Mouse (Mus musculus) 3T3-L1 (cell line): ENCODE measurements around the gene Telo2.

ENCODE experiments used
- DNase-seq: peaks from one replicate; pipeline ENCODE4 v3.0.0-alpha.2; 2015; ENCODE audit warnings: low read depth, low spot score

Gene Telo2

DNA sequence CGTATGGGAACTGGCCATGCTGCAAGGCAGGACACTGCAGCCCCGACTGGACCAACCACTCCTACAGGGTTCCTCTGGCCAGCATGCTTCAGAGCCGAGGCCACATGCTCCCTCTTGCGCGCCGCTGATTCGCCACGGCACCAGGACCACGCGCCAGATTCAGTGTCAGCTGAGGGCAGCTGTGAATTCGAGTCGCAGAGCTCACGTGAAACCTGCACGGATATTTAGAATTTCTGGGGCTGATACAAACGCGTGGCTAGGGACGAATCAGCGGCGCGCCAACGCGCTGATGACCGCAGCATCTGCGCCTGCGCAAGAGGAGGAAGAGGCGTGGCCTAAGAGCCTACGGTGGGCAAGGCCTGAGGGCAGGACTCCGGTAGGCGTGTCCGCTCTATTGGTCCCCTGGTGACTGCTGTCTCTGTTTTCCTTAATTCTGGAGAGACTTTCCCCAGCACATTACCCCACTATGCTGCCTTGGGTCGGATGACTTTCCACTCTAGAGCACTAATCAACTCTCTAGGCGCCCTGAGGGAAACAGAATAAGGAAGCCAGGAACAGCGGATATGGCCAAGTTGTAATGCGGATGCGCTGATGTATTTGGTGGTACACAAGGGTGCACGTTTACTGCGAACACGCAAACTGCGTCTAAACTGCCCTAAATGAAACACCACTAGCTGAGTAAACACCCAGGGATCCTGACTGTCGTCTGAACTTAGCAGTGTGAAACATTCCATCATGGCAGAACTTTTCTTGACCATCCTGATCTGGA is at the start of gene Telo2:
Gene Telo2, minus strand, starts transcription at position 304 of the 769 bp plus-strand sequence.
- DNase-seq, result peak; percentile 95

DNA sequence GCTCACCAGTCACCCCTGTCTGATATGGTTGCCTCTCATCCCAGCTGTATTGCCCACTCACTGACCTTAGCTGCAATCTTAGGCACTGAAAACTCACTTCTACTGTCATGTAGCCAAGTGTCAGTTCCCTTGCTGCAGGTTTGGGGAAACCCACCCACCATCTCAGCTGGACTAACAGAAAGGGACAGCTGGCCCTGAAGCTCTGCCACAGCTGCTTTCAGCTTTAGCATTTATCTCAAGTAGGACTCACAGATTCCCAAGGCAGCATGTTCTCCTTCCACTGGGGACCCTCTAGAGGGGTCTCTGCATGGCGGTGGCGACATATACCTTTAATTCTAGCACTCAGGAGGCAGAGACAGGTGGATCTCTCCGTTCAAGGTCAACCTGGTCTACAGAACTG is 49.0 kb upstream of the Telo2 start:
- DNase-seq, result no peak

- no peak for DNase-seq
These were observed 47.6 kb upstream of the Telo2 start for GRCm38 (mm10) chr17:25163387-25163786.

- no peak for DNase-seq
These were observed 46.4 kb upstream of the Telo2 start, which contains the start of gene Ccdc154 for GRCm38 (mm10) chr17:25162161-25162560. Ccdc154 (plus strand) TSS chr17:25162461.

DNA sequence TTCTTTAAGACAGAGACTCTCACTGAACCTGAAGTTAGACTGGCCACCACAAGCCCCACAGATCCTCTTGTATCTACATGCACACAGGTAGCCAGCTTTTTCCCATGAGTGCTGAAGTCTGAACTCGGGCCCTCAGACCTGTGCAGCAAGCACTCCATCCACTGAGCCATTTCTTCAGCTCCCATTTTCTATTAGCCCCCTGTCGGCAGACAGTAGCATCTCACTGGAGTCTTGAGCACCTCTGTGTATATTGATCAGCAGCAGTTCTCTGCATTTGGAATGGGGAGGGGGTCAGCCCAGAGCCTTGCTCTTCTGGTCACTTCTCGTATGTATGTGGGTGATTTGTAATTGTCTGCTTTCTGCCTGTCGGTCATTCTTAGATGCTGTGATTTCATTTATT is 24.2 kb upstream of the Telo2 start:
- peak; percentile 70 for DNase-seq

- DNase-seq, result no peak
These were observed 23.0 kb upstream of the Telo2 start for GRCm38 (mm10) chr17:25138803-25139202.

DNA sequence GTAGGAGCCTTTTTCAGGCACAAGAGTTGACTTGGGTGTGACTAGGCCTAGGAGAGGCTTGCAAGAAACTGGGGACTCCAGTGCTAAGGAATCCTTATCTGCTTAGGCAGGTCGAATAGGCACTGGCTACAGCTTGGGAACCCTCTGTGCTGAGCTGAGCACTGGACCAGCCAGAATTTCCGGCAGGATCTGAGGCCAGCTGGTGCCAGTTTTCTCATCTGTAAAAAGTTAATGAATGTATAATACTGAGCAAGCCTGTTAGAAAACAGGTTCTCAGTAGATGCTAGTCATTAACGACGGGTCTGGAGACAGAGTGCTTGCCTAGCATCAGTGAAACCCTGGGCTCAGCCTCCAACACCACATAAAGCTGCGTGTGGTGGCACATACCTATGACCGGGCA is 19.9 kb upstream of the Telo2 start:
- DNase-seq, result no peak

DNA sequence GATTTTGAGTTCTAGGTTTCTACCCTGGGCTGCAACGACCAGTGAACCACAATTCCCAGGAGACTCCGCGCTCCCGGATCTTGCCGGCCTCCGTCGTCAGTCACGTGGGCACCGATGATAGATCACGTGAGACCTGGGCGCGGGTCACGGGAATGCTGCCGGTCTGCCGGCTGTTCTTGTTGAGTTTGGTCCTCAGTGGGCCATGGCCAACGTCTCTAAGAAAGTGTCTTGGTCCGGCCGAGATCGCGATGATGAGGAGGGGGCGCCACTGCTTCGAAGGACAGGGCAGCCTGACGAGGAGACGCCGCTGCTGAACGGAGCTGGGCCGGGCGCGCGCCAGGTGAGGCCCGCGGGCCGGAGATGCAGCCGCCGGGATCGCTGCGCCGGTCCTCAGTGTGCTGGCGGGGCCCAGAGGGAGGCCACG is 17.5 kb upstream of the Telo2 start, which contains the start of gene Clcn7:
Gene Clcn7, plus strand, starts transcription at position 117 of the 424 bp plus-strand sequence.
- DNase-seq, result peak; percentile 97

- DNase-seq, result no peak
These were observed 14.3 kb upstream of the Telo2 start for GRCm38 (mm10) chr17:25130060-25130459.

DNA sequence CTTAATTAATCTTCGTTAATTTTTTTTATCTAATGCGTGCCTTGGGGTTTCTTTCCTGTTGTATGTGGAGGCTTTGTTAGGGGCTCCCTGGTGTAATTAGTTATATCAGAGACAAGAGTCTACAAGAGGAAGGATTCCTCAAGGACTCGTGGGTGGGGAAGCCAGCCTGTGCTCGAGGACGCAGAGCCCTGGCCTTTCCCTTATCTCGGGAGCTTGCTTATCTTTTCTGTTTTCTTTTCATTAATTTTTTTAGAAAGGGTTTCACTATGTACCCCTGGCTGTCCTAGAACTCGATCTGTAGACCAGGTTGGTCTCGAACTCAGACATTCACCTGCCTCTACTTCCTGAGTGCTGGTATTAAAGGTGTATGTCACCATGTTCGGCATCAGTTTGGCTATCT is 11.9 kb upstream of the Telo2 start:
- no peak for DNase-seq

- DNase-seq, result peak; percentile 74
These were observed 11.3 kb upstream of the Telo2 start for GRCm38 (mm10) chr17:25127079-25127478.

DNA sequence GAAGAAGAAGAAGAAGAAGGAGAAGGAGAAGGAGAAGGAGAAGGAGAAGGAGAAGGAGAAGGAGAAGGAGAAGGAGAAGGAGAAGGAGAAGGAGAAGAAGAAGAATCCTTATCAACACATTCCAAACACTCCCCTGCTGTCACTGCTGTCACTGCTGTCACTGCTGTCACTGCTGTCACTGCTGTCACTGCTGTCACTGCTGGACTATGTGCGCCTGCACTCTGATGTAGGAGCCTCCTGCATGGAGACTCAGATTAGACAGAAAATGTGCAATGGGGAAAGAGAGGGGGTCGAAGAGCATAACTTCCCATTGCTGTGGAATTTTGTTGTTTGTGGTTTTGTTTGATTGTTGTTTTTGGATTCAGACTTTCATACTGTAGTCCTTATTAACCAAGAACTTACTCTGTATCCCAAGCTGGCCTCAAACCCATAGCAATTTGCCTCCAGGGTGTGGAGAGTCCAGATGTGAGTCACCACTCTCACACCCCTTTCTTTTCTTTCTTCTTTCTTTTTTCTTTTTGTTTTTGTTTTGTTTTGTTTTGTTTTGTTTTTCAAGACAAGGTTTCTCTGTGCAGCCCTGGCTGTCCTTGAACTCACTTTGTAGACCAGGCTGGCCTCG is 9.8 kb upstream of the Telo2 start:
- DNase-seq, result peak; percentile 68

DNA sequence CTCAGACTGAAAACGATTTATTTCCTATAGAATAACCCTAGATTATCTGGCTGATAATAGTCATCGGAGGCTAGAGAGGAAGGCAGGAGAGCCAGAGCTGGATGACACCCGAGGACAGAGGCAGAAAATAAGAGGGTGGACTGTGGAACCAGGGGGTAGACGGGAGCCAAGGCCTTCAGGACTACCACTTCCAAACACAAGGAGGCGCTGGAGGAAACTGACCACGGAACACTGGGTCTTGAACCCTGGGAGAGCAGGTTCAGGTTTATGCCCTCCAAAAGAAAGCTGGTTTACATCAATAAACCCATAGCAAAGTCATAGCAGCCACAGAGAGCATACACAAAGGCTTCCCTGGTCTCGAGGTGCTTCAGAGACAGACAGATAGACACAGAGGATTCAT is 8.2 kb upstream of the Telo2 start:
- no peak for DNase-seq

GRCm38 (mm10) chr17:25120406-25120805 is 4.6 kb upstream of the Telo2 start, which contains the start of gene Ptx4:
Ptx4 (plus strand) TSS chr17:25120760.
- no peak for DNase-seq

- peak; percentile 58 for DNase-seq
These were observed 1.5 kb upstream of the Telo2 start for GRCm38 (mm10) chr17:25117263-25117662.

- peak; percentile 53 for DNase-seq
These were observed 690 bp downstream of the Telo2 start for GRCm38 (mm10) chr17:25114908-25115645.

GRCm38 (mm10) chr17:25112423-25112810 is 3.4 kb downstream of the Telo2 start:
- no peak for DNase-seq

GRCm38 (mm10) chr17:25111739-25112422 is 3.9 kb downstream of the Telo2 start:
- DNase-seq, result no peak

- no peak for DNase-seq
These were observed 4.5 kb downstream of the Telo2 start for GRCm38 (mm10) chr17:25111220-25111619.

GRCm38 (mm10) chr17:25110590-25110989 is 5.2 kb downstream of the Telo2 start:
- DNase-seq, result no peak

- DNase-seq, result peak; percentile 84
These were observed 6.2 kb downstream of the Telo2 start for GRCm38 (mm10) chr17:25109578-25109977.

- DNase-seq, result no peak
These were observed 8.0 kb downstream of the Telo2 start for GRCm38 (mm10) chr17:25107786-25108185.
